Mouse (Mus musculus): ENCODE results near the gene Eif4g2. TPM values are rescaled to one million over a fixed set of nuclear protein-coding genes. Genes with fewer than 3 reads are reported as not detected.
A peak's percentile ranks its signal among the peaks of the same experiment; 100 is the strongest.

Gene Eif4g2
- 100 to 1,000 TPM; 569 to 611 (median 588) TPM for total RNA-seq (2022)

DNA sequence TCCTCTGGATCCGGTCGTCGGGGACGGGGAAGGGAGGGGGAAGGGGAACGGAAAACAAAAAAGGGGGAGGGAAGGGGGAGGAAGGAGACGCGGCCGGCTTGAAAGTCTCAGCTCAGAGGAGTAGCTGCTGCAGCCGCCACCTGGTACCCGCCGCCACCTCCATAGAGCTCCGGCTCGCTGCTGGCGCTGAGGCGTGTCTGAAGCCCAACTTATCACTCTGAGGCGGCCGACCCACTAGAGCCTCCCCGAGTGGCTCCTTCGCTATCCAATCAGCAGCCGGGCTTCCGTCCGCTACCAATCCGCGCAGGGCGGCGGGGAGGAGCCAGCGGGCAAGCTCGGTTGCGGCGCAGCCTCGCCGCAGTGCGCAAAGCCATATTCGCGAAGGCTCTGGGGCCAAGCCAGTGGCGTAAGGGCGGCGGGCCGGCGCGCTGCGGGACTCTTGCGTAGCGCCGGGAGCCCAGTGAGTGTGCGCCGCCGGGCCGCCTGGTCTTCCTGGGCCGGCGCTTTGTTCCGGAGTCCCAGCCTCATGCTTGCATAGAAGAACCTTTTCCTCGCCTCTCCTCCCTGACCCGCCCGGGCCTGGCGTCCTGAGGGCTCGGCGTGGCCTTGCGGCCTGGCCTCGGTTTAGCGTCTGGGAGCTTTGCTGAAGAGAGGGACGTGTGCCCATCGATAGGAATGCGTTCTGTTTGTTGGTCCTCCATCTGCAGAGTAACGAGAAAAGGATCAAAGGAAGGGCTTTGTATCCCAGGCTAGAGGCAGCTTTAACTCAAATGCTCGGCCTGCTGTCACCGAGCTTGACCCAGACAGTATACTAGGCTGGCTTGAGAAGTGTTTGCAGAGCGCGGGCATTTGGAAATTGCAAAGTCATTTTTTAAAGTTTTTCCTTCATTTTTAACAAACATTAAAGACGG lies at the start of gene Eif4g2:
Eif4g2 (minus strand) TSS at position 209 of the 911 bp plus-strand sequence.
- DNase-seq (ENCODE audit: low spot score in 2 of 2), result peak; percentile 97 to 99

DNA sequence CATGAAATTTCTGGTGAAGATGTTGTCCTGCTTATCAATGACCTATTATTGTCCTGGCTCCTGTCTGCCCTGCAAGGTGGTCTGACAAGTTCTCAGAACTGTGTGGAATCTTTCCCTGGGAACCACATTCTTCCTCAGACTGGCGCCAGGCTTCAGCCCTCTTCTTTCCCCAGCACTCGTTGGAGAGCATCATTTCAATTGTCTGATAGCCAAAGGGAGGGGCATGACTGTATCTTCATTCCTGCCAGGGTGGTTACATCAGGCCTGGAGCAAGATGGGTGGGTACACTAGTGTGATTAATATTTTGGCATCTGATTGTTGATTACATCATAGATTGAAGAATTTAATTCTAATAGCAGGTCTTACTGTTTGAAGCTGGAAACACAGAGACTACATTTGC lies 49.8 kb upstream of the Eif4g2 start:
- DNase-seq (ENCODE audit: low spot score in 2 of 2), result no peak

DNA sequence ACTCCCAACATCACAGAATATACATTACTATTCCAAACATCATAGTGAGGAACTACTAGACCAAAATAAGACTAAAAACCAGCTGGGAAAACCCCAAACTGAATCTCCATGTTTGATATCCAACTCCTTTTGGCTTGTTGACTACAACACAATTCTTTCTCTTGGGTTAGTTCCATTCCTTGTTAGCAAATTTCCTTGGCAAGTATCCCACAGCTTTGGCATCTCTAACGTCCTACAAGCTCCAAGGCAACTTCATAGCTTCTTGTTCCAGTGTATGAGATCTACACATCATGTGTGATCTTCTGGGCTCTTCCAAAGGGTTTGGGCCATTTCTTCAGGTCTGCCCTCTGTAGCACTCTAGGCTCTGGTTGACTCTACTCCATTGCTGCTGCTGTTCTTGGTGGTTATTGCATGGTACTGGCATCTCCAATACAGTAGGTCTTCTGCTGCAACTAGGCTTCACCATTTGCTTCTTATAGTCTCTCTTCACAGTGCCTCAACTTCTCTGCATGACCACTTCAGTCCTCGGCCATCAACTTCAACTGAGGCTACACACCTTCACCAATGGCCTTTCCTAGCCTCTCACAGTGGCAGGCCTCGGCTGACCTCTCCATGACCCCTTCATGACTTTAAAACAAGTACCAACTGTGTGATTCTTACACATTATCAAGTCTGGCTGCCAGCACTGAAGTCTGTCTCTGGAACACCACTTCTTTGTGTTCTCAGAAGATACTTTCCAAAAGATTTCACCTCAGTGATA lies 44.0 kb upstream of the Eif4g2 start:
- DNase-seq (ENCODE audit: low spot score in 2 of 2), result no peak

DNA sequence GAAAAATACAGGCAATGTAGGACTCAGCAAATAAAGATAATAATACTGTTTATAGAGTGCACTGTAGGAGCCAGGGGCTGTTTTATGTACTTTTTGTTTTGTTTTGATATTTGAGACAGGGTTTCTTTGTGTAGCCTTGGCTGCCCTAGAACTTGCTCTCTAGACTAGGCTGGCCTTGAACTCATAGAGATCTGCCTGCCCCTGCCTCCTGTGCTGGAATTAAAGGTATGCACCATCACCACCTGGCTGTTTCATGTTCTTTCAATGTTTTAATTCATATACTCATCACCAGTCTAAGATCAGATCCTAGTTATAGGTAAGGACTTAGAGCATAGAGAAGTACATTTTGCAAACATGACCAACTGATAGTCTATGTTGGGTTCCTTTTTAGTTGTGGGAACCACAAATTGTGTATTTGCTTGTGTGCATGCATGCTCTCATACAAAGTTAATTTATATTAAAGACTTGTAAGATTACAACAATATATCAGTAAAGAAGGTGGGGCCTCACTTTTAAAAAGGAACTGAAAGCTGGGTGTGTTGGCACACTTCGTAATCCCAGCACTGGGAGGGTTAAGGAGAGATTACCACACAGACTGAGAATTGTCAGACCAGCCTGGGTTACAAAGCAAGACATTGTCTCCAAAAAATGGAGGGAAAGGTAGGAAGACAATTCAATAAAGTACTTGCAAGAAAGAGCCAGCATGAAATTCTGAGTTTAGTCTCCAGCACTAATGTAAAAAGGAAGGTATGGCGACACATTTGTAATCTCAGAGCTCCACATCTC lies 41.1 kb upstream of the Eif4g2 start:
- DNase-seq (ENCODE audit: low spot score in 2 of 2), result no peak

DNA sequence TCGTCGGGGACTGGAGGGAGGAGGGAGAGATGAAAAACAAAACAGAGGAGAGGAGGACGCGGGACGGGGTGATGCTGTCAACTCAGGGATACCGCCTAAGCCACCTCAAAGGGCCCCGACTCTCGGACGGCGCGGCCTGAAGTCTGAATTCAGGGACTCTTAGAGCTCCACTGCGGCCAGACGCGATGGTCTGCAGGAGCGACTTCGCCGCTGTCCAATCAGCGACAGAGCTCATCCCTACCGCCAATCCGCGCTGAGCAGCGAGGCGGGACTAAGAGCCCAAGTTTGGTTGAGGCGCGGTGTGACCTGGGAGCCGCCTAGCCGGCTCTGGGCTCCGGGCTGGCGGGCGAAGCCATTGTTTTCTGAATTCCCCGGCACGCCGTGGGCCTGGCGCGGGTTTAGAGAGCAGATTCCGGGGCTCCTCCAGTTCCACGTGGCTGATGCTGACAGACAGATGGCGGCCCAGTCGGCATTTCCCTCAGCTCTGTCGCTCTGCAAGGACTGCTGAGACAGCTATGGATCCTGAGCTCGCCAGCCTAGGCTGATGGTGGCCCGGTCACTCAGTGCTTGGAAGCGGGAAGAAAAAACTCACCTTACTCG lies 39.8 kb upstream of the Eif4g2 start:
- peak; percentile 96 to 98 for DNase-seq (ENCODE audit: low spot score in 2 of 2)

DNA sequence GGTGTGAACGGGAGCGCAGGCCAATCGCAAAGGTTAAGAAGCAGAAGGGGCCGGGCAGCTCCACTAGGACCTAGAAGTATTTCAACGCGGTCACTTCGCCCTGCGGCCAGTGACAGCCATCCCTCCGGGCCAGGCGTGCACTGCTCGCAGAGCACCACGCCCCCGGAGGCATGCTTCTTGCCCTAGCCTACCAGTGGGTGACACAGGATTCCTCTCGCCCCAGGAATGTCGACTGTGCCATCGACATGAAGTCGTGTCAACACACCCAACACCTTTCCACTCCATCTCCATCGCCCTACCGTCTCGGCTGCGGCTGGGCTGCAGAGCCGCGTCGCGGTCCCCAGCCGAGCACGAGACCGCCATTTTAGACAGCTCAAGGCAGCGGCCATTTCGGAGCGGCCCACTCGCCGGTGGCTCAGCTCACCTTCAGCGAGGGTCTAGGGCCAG lies 39.3 kb upstream of the Eif4g2 start:
- DNase-seq (ENCODE audit: low spot score in 2 of 2), result peak; percentile 53 to 82

DNA sequence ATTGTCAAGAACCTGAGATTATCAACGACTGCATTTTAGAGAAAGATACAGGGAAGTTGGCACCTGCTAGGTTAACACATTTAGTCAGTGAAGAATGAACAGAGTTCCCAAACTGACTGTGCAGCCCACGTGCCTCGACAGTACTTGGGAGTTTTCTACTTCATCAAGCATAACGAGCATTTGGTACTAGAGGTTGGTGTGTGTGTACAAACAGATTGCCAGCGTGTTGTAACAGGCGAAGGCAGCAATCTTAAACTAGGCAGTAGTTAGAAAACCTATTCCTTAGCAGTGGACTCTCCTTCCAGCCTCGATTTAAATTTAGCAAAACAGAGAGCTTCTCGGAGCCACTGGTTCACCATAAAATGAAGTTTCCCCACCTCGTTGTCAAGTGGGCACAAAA lies 38.7 kb upstream of the Eif4g2 start:
- peak in 1 of 2 experiments; percentile 8 for DNase-seq (ENCODE audit: low spot score in 2 of 2)

DNA sequence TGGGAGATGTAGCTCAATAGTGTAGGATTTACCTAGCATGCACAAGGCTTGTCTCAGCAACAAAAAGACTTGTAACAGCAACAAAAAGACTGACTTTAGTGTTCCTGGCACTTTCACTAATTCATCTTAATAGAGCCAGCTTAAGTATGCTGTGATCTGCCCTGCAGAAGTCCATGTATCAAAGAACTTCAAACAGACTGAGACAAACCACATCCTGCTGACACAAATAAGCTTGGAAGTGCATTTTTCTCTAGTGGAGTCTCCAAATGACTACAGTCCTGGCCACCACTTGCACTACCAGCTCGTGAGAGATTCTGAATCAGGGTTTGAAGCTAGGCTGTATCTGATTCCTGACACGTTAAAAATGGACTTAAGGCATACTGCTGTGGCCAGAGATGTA lies 26.7 kb upstream of the Eif4g2 start:
- DNase-seq (ENCODE audit: low spot score in 2 of 2), result no peak

DNA sequence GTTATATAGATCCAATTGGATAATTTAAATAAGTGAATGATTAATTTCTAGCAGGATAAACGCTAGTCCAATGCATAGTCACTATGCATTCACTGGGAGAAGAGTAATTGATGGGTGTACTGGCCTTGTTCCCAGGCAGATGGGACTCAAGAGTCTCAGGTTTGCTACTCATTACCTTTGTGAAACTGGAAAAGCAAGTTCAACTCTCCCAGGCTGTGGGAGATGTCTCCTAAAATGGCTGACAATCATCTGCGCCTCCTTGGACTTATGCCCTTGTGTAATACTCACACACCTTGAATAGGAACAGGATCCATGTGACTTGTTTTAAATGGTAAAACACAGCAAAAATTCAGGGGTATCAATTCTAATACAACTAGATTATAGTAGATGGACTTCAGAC lies 26.3 kb upstream of the Eif4g2 start:
- DNase-seq (ENCODE audit: low spot score in 2 of 2), result no peak

DNA sequence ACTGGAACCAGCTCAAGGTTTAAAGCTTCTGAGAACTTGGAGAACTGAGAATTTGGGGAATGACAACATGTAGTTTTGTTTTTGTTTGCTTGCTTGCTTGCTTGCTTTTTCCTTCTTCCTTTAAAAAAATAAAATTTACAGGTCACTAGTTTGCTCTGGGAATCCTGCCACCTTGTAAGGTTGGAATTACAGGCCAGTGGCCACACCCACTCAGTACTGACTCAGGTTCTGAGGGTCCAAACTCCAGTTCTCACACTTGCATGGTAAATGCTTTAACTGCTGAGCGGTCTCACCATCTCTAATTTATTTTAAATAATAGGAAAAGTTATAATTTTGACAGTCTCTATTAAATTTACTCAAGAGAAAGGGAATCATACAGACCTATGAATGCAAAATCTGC lies 15.4 kb upstream of the Eif4g2 start:
- no peak for DNase-seq (ENCODE audit: low spot score in 2 of 2)

DNA sequence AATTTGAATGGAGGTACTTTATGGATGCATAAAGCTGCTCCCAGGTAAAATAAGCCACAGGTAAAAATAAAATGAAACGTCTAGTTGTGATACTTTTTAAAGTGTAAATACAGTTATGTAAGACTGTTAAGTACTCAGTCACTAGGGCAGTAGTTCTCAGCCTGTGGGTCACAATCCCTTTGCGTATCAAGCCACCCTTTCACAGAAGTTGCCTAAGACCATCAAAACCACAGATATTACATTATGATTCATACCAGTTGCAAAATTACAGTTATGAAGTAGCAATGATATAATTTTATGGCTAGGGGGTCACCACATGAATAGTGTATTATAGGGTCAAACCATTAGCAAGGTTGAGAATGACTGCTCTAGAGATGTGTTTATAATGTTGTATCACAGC lies 12.3 kb upstream of the Eif4g2 start:
- DNase-seq (ENCODE audit: low spot score in 2 of 2), result no peak

DNA sequence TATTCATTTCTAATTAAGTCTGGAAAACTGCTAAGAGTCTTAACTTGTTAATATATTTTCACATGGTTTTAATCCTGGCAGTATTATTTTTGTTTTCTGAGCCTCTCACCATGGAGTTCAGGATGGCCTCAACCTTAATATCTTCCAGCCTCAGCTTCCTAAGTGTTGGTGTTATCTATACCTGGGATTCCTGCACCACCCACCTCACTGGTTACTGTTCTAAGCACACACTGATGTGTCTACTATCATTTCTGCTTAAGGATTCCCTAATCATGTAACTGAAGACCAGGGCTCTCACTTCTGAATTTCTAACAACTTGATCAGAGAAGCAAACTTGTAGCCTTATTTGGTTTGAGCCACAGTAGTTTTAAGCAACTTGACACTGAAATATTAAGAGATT lies 2.3 kb upstream of the Eif4g2 start:
- no peak for DNase-seq (ENCODE audit: low spot score in 2 of 2)

DNA sequence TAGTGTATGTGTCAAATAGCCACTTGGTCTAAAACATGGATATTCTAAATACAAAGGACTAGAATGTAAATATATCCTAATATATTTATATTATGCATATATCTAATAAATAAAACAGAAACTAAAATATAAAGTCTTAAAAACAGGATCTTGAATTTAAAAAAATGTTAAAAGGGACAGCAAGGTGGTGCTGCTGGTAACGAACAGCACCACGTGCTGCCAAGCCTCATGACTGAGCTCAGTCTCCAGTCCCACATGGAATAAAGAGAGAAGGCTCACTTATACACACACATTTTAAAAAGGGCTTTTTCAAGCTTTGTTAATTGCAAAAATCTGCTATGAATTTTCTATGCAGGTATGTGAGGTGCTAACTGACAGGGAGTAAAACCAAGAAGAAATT lies 1.6 kb upstream of the Eif4g2 start:
- DNase-seq (ENCODE audit: low spot score in 2 of 2), result no peak

DNA sequence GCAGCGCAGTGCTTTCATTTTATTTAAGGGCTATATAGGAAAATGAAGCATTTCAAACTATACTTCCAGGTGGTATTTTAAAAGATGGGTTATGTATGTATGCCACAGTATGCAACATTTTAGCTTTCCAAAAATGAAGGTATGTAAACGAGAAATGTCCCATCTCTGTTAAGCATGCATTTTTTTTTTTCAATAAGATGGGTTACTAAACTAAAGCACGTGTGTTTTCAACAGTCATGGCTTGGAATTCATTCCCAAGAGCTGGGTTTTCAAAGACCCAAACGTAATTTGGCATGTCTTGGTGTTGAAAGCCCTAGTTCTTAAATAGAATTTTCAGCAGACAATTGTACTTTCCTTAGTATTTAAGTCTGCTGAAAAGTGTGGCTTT lies 897 bp upstream of the Eif4g2 start:
- DNase-seq (ENCODE audit: low spot score in 2 of 2), result no peak

DNA sequence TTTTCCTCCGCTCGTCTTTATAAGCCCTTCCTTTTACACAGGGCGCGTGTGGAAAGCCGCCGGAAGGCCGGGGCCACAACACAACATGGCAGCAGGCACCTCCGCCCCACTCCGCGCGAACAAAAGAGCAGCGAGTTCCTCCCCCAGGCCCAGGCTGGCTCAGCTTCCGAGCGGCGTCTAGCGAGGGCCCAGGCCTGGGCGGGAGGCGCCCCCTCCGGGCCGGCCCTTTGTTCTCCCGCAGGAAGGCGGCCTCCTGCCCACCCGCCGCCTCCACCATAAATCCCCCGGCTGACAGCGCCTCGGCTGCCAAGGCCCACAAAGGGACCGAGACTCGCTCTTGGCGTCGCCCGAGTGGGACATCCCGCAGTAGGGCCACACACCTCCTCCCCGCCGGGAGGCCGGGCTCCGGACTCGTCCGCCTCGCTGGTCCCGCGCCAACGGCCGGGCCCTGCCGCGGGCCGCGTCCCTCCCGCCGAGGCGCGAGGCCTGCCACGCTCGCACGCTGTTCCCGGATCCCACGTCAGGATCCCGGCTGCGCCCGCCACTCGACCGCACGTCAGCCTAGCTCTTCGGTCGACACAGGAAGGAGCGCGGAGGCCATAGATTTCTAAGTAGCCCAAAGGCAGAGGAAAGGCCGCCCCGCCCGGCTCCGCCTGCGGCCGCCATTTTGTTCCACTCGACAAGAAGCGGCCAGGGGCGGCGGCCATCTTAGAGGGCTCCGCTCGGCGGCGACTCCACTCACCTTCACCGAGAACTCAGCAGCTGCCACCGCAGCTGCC lies 598 bp downstream of the Eif4g2 start:
- peak; percentile 77 to 82 for DNase-seq (ENCODE audit: low spot score in 2 of 2)

DNA sequence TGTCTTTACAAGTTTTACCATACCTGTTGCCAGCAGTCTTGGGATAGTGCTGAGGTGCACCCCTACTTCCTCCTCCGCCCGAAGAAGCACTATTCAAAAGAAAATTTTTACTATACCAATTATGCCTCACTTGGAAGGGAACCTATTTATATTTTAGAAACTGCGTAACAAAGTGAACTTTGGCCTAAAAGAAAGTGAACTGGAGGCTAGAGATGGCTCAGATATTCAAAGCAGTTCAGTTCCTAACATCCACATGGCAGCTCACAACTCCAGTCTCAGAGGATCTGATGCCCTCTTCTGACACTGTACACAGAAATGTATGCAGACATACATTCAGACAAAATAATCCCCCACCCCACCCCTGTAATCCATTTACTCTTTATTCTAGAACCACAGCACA lies 2.0 kb downstream of the Eif4g2 start:
- no peak for DNase-seq (ENCODE audit: low spot score in 2 of 2)

DNA sequence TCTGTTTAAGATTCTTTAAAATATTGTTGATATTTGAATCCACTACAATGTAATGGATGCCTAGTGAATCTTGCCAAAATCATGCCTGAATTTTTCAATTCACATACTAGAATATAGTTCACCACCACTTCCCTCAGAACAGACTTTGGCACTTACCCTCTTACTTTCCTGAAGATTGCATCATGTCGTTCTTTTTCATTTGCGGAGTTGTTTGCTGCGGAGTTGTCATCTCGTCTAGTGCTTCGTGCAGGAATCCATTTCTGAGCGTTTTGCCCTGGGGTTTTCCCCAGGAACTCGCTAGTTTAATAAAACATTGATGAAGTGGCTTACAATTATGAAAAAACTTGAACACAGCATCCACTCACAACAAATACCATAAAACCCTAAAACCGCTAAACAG lies 2.8 kb downstream of the Eif4g2 start:
- DNase-seq (ENCODE audit: low spot score in 2 of 2), result no peak

DNA sequence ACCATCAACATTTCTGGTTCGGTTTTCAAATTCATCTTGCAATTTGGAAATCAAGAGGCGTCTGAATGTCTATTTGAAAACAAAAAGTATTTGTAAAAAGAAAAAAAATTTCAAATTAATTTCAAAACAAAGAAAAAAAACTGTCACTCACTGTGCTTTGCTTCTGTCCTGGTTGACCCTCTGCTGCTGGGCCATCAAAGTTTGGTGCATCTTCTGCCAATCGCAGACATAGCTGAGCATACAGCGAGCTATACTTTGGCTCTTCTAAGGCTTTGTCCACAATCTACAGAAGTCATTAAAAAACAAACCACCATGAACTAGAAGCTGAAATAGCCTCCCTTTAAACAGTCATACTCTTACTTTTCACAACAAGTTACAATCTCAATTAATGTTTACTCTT lies 4.6 kb downstream of the Eif4g2 start:
- DNase-seq (ENCODE audit: low spot score in 2 of 2), result no peak

DNA sequence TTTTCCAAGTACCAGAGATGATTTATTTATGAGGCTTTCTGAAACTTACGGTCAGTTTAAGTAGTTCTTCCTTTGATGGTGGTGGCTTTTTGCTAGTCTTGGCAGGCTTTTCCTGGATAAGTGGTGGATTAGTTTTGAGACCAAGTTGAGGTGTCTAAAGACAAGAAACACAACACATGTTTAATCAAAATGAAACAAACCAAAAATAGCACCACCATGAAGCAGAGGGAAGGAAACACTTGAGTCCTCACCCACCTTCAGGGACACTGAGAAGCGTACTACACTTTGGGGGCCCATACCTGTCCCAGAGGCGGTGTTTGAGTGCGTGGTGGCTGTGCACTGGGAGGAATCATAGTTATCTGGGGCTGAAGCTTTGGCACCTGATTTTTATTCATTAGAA lies 7.5 kb downstream of the Eif4g2 start:
- no peak for DNase-seq (ENCODE audit: low spot score in 2 of 2)

DNA sequence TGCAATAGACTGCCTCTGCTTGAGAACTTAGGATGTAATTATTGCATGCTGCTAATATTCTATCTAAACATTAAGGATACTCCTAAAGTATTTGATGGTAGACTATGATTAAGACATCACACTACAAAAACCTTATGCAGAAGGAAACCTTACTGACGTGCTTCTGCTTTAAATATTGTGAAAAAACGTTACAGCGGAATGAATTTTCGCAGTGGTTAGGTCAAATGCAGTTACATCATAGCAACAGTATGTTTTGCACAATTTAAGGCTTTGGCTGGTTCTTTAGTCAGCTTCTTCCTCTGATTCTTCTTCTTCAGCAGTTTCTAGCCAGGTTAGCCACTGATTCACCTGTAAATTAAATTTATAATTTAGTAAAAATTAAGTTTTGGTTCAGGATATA lies 10.4 kb downstream of the Eif4g2 start:
- no peak for DNase-seq (ENCODE audit: low spot score in 2 of 2)

DNA sequence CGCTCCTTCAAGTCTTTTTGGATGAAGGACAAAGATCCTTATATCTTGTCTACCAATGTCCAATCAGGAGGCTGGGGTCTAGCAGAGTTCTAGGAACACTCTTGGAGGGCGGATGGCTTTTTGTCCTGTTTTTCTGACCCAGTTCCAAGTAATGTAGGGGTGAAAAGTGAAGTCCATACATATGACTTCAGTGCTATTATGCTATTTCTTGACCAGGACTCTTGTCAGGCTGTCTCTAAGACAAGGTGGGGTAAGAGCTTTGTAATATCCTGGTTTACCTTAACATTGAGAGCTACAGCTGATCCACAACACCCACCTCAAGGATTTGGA lies 12.7 kb downstream of the Eif4g2 start:
- DNase-seq (ENCODE audit: low spot score in 2 of 2), result no peak
